Mouse (Mus musculus) small intestine, adult 10 weeks (tissue): ENCODE data around the gene Vmn1r232. TPM values are rescaled to one million over a fixed set of nuclear protein-coding genes. Genes with fewer than 3 reads are reported as not detected.

Source experiments
- polyA plus RNA-seq: library from polyadenylated mRNA; stranded (reverse); fragments of 350-450 nt; fragmentation: Illumina TruSeq; extraction: RNeasy Lipid Tissue Mini Kit (QIAGEN cat#74804); gene quantifications from one replicate; pipeline ENCODE4 v1.2.3, GENCODE M21; 2014; ENCODE audit warnings: low replicate concordance

Vmn1r232 gene
- polyA plus RNA-seq: not detected

GRCm38 (mm10) chr17:20919614-20920013 is at the start of gene Vmn1r232:
Vmn1r232 (minus strand) TSS chr17:20919714.

GRCm38 (mm10) chr17:20944985-20945891 is 25.7 kb upstream of the Vmn1r232 start, which contains the start of gene Ppp2r1a:
Ppp2r1a (plus strand) TSS chr17:20945311.

DNA sequence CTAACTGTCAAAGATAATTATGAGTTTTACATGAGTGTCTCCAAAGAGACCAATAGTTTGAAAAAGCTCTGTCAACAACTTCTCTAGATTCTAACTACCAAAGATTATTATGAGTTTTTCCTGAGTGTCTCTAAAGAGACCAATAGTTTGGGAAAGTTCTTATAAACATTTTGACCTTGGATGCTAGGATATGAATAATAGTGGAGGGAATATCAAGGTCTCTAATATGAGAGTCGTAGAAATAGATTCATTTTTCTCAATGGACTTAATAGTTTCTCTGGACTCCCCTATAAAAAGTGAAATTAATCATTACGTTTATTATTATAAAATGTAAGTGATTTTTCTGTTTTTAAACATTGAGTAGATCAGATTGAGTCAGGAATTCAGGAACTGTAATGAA is 14.5 kb downstream of the Vmn1r232 start, which contains the start of gene Vmn1r231:
Gene Vmn1r231, minus strand, starts transcription at position 101 of the 400 bp plus-strand sequence.

Other genes with a start within 250 kb of the Vmn1r232 start
- not detected for gene Vmn1r226, start 236.9 kb downstream of the Vmn1r232 start, polyA plus RNA-seq
- not detected for gene Vmn1r227, start 189.9 kb downstream of the Vmn1r232 start, polyA plus RNA-seq
- gene Vmn1r228, start 133.6 kb downstream of the Vmn1r232 start, polyA plus RNA-seq: not detected
- not detected for gene Vmn1r229, start 108.2 kb downstream of the Vmn1r232 start, polyA plus RNA-seq
- not detected for gene Vmn1r230, start 79.3 kb downstream of the Vmn1r232 start, polyA plus RNA-seq
- gene Vmn1r231, start 14.6 kb downstream of the Vmn1r232 start, polyA plus RNA-seq: not detected
- gene Ppp2r1a, start 25.6 kb upstream of the Vmn1r232 start, polyA plus RNA-seq: 14.3 TPM
- not detected for gene Vmn1r233, start 76.8 kb upstream of the Vmn1r232 start, polyA plus RNA-seq
- 66.4 TPM for gene Zfp160, start 89.2 kb upstream of the Vmn1r232 start, polyA plus RNA-seq